Mouse (Mus musculus) thymus, postnatal 0 days (tissue): ENCODE measurements around the gene Slc25a5. TPM values are rescaled to one million over a fixed set of nuclear protein-coding genes. Genes with fewer than 3 reads are reported as not detected.

Experiments
- DNase-seq: peaks from one replicate; pipeline ENCODE4 v3.0.0-alpha.2; 2015; ENCODE audit warnings: low spot score
- polyA plus RNA-seq: library from polyadenylated mRNA; unstranded; fragments of >200 nt; fragmentation: Nextera tagmentation; extraction: Ambion mirVana; gene quantifications from 2 replicates; pipeline ENCODE4 v1.2.1, GENCODE M21; 2015

The Slc25a5 gene
- polyA plus RNA-seq, 1 experiment from 2014 or later, result 1,172 TPM

- DNase-seq, result peak; percentile 65
Observed at GRCm38 (mm10) chrX:36833397-36834084, 38.1 kb downstream of the Slc25a5 start.

GRCm38 (mm10) chrX:36837069-36837676, 41.7 kb downstream of the Slc25a5 start:
- DNase-seq, result no peak

GRCm38 (mm10) chrX:36839391-36839790, 43.9 kb downstream of the Slc25a5 start:
- no peak for DNase-seq

- DNase-seq, result no peak
Observed at GRCm38 (mm10) chrX:36841698-36842097, 46.2 kb downstream of the Slc25a5 start.

- peak; percentile 2 for DNase-seq
Observed at GRCm38 (mm10) chrX:36843346-36843990, 48.0 kb downstream of the Slc25a5 start.

GRCm38 (mm10) chrX:36847152-36847551, 51.7 kb downstream of the Slc25a5 start:
- no peak for DNase-seq

Other genes with a start within 250 kb of the Slc25a5 start
- gene Pgrmc1, start 197.4 kb upstream of the Slc25a5 start, polyA plus RNA-seq, result 147 TPM in 2 replicates
- gene Akap17b, start 150.3 kb upstream of the Slc25a5 start, polyA plus RNA-seq, result 1.5 and 1.7 TPM in 2 replicates
- gene Slc25a43, start 52.0 kb upstream of the Slc25a5 start, polyA plus RNA-seq, result 1.5 and 2.7 TPM in 2 replicates
- gene Ube2a, start 78.2 kb downstream of the Slc25a5 start, polyA plus RNA-seq, result 198 and 205 TPM in 2 replicates
- 28.5 and 29.7 TPM in 2 replicates for gene C330007P06Rik, start 78.5 kb downstream of the Slc25a5 start, polyA plus RNA-seq
- 2.5 TPM in 2 replicates for gene Nkrf, start 107.2 kb downstream of the Slc25a5 start, polyA plus RNA-seq
- 96.3 and 112 TPM in 2 replicates for gene Sept6, start 196.1 kb downstream of the Slc25a5 start, polyA plus RNA-seq